Mouse (Mus musculus) stomach, postnatal 0 days (tissue): ENCODE data around the gene Prelp. TPM values are rescaled to one million over a fixed set of nuclear protein-coding genes. Genes with fewer than 3 reads are reported as not detected.
A peak's percentile ranks its signal among the peaks of the same experiment; 100 is the strongest.

Experiments
- ATAC-seq: fragments of 200-750 bp; cut with Nextera tagmentation; 2 replicates; pipeline ENCODE4 v1.8.0; 2017; ENCODE audit not compliant: low FRiP score, low TSS enrichment
- DNase-seq: peaks from one replicate; pipeline ENCODE4 v3.0.0-alpha.2; 2016; ENCODE audit warnings: low spot score
- H3K27ac ChIP-seq: fragments of 300-500 bp; sonication (generic); replicated peaks from 2 replicates; pipeline ENCODE4 v1.5.1; 2014; ENCODE audit warnings: mild to moderate bottlenecking, control low read depth
- H3K27me3 ChIP-seq: fragments of 300-500 bp; sonication (generic); 2 replicates; pipeline ENCODE4 v1.6.1; 2014; ENCODE audit warnings: low read length; ENCODE audit not compliant: control insufficient read depth, insufficient read depth
- H3K36me3 ChIP-seq: fragments of 300-500 bp; sonication (generic); 2 replicates; pipeline ENCODE4 v1.6.1; 2014; ENCODE audit warnings: low read length, mixed read lengths; ENCODE audit not compliant: control insufficient read depth, insufficient read depth
- H3K4me1 ChIP-seq: fragments of 300-500 bp; sonication (generic); replicated peaks from 2 replicates; pipeline ENCODE4 v1.6.1; 2014; ENCODE audit warnings: antibody characterized with exemption; ENCODE audit not compliant: control insufficient read depth, insufficient read depth
- H3K4me2 ChIP-seq: fragments of 300-500 bp; sonication (generic); replicated peaks from 2 replicates; pipeline ENCODE4 v1.6.1; 2014; ENCODE audit warnings: low read depth, mild to moderate bottlenecking, control low read depth, moderate library complexity
- H3K4me3 ChIP-seq: fragments of 300-500 bp; sonication (generic); 2 replicates; pipeline ENCODE4 v1.5.1; 2014; ENCODE audit warnings: low read depth, low read length, control low read depth
- H3K9ac ChIP-seq: fragments of 300-500 bp; sonication (generic); 2 replicates; pipeline ENCODE4 v1.6.1; 2014; ENCODE audit warnings: mild to moderate bottlenecking, low read length, control low read depth, mixed read lengths
- H3K9me3 ChIP-seq: fragments of 300-500 bp; sonication (generic); 2 replicates; pipeline ENCODE4 v1.6.1; 2016; ENCODE audit warnings: low read length; ENCODE audit not compliant: control insufficient read depth
- CTCF ChIP-seq: IDR thresholded peaks from 2 replicates; pipeline ENCODE4 v1.5.1; 2016; ENCODE audit warnings: antibody characterized with exemption, low read depth, mild to moderate bottlenecking, moderate library complexity
- EP300 ChIP-seq: optimal IDR thresholded peaks from 2 replicates; pipeline ENCODE3; 2016; ENCODE audit warnings: antibody characterized with exemption
- WGBS: fragments of 180-500 bp; shearing (Covaris S2); extraction: QIAGEN DNeasy Blood & Tissue Kit; methylation state at CpG from one replicate; pipeline ENCODE4 v1.1.7; 2014; 5-methylcytosine and 5-hydroxymethylcytosine counted together
- polyA plus RNA-seq: library from polyadenylated mRNA; unstranded; fragments of >200 nt; fragmentation: Nextera tagmentation; extraction: Ambion mirVana; gene quantifications from 2 replicates; pipeline ENCODE4 v1.2.1, GENCODE M21; 2015

Gene Prelp
- polyA plus RNA-seq, 1 experiment from 2014 or later: 4.7 TPM

DNA sequence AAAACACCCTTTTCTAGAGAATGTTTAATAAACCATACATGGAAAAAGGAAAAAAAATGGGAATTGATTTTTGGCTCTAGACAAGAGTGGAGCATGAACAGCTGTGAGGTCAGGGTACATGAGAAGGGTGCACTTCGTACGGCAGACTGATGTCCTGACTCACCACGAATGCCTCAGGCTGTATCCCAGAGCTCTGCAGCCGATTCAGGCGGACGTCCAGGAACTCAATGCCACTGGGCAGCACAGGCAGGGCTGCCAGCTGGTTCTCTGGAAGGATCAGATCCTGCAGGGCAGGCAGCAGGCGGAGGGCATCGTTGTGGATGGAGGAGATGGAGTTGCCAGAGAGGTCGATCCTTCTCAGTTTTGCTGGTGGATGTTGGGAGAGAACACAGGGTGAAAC lies 20.4 kb downstream of the Prelp start:
- H3K9me3 ChIP-seq: no peaks in the 10 kb centered on the region
- no peak overlapping the region for H3K27ac ChIP-seq
- TF ChIP-seq EP300 (no peak), CTCF (no peak)
- H3K9ac ChIP-seq: no peak overlapping the region
- H3K36me3 ChIP-seq: no peaks in the 10 kb centered on the region
- DNase-seq: no peak
- no peaks in the 10 kb centered on the region for H3K27me3 ChIP-seq
- WGBS: 57% methylated on average over 9 of the region's 9 CpGs
- H3K4me2 ChIP-seq: no peak overlapping the region
- H3K4me1 ChIP-seq: no peaks in the 10 kb centered on the region
- ATAC-seq: no peak
- no peak overlapping the region for H3K4me3 ChIP-seq

DNA sequence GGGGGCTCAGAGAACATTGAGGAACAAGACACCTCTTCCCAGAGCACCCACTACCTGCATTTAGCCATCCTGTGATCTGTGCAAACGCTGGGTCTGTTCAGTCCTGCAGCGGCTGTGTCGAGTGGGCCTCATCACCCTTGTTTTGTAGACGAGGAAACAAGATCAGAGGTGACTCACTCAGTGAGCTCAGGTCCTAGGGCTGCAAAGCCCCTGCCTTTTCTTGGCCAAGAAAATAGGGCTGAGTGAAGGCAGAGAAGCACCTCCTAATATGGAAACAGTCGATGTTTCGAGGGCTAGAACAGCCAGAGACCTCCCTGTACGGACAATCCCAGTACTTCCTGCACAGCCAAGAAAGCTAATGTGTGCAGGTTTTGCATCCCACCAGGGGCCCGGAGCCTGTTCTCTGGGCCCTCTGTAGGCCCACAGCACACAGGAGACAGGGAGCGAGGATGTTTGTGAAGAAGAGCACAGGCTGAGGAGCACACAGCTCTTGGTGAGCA lies 22.1 kb downstream of the Prelp start:
- Histone ChIP-seq H3K4me1 (no peaks in the 10 kb centered on the region), H3K27ac (peak overlapping the region; percentile 91), H3K4me3 (no peak overlapping the region), H3K36me3 (no peaks in the 10 kb centered on the region), H3K9ac (peak overlapping the region; percentile 35; the same call in 1 of the 2 replicates), H3K27me3 (no peaks in the 10 kb centered on the region), H3K9me3 (no peaks in the 10 kb centered on the region), H3K4me2 (peak overlapping the region; percentile 31; the same call in 1 of the 2 replicates)
- no peak for TF ChIP-seq EP300
- TF ChIP-seq CTCF: no peak
- 37% methylated on average over 9 of the region's 9 CpGs for WGBS
- DNase-seq: no peak
- peak; percentile 59; the same call in 1 of the 2 replicates for ATAC-seq

DNA sequence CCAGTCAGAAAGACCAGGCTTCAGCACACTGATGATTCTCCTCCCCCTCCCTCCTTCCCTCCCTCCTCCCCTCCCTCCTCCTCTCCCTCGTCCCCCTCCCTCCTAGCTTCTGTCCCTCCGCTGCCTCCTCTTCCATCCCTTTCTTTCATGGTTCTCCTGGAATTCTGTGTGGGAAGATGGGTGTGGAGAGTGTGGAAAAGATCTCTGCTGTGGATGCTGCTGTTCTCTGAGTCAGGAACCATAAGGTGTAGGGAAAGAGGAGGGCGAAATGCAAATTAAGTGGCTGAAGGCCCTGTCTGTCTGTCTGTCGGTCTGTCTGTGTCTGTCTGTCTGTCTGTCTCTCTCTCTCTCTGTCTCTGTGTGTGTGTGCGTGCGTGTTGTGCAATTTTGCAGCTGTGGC lies 23.9 kb downstream of the Prelp start:
- H3K9ac ChIP-seq: no peak overlapping the region
- no peak for ATAC-seq
- no peak for TF ChIP-seq EP300
- TF ChIP-seq CTCF: no peak
- peaks cover 3% of the 10 kb centered on the region; the same call in 1 of the 2 replicates for H3K4me1 ChIP-seq
- WGBS: 75% methylated on average over 6 of the region's 6 CpGs
- peak overlapping the region; percentile 91; the same call in 1 of the 2 replicates for H3K27ac ChIP-seq
- no peak overlapping the region for H3K4me2 ChIP-seq
- H3K36me3 ChIP-seq: no peaks in the 10 kb centered on the region
- no peak for DNase-seq
- H3K27me3 ChIP-seq: no peaks in the 10 kb centered on the region
- H3K4me3 ChIP-seq: no peak overlapping the region
- no peaks in the 10 kb centered on the region for H3K9me3 ChIP-seq

DNA sequence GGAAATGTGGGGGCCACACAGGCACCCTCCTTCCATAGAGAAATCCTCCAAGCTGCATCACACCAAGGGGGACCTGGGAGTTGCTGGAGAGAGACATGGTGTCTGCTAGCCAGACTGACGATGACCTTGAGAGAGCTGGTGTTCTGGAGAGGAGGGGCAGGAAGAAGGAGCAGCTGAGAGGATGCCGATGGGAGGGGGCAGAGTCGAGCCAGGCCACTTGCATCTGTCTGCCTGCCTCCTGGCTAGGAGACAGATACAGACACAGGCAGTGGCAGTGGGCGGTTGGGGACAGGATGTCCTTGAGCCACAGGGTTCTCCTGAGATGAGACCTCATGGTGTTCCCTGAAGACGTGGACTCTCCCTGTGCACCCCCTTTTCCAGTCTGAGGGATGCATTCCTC lies 29.7 kb downstream of the Prelp start:
- Histone ChIP-seq H3K4me1 (peaks cover 7% of the 10 kb centered on the region), H3K4me2 (0 out of 2 replicates have a peak overlapping the region, but pooled peaks have one; percentile 1), H3K9ac (no peak overlapping the region), H3K27ac (no peak overlapping the region), H3K9me3 (no peaks in the 10 kb centered on the region), H3K36me3 (no peaks in the 10 kb centered on the region), H3K27me3 (no peaks in the 10 kb centered on the region), H3K4me3 (no peak overlapping the region)
- 42% methylated on average over 5 of the region's 5 CpGs for WGBS
- TF ChIP-seq EP300 (no peak), CTCF (no peak)
- DNase-seq (no peak), ATAC-seq (no peak)

DNA sequence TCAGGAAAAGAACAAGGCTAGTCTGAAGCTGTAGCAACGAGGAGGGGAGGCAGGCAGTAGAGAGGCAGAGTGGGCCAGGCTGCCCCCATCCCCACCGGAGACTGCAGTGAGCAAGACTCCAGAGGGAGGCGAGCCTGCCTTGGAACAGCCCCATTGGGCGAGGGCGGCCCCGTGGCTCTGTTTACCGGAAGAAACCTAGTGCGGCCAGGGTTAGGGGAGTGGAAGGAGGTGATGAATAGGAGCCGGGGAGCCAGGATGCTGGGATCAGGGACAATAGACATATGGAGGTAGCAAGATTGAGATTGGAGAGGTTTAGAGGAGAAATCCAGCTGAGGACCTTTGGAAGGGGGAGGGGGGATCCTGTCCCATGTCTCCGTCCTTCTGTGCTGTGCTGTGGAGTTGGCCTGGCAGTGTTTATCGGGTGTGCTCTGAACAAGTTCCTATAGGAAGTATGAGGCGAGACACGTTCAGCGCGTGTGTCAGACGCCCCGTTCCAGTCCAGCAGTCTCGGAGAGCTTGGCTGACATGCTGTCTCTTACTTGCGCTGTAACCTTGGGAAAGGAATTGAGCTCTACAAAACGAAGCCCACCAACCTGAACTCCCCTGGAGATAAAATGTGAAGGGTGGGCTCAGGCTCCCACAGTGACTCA lies 31.1 kb downstream of the Prelp start:
- peak overlapping the region; percentile 27 for H3K9ac ChIP-seq
- peak overlapping the region; percentile 41 for H3K4me2 ChIP-seq
- peak; percentile 56 for DNase-seq
- WGBS: 16% methylated on average over 20 of the region's 20 CpGs
- TF ChIP-seq EP300: no peak
- no peak for TF ChIP-seq CTCF
- no peaks in the 10 kb centered on the region for H3K27me3 ChIP-seq
- peak; percentile 36 for ATAC-seq
- H3K9me3 ChIP-seq: no peaks in the 10 kb centered on the region
- no peak overlapping the region for H3K4me3 ChIP-seq
- H3K36me3 ChIP-seq: no peaks in the 10 kb centered on the region
- no peak overlapping the region for H3K27ac ChIP-seq
- peaks cover 7% of the 10 kb centered on the region for H3K4me1 ChIP-seq

DNA sequence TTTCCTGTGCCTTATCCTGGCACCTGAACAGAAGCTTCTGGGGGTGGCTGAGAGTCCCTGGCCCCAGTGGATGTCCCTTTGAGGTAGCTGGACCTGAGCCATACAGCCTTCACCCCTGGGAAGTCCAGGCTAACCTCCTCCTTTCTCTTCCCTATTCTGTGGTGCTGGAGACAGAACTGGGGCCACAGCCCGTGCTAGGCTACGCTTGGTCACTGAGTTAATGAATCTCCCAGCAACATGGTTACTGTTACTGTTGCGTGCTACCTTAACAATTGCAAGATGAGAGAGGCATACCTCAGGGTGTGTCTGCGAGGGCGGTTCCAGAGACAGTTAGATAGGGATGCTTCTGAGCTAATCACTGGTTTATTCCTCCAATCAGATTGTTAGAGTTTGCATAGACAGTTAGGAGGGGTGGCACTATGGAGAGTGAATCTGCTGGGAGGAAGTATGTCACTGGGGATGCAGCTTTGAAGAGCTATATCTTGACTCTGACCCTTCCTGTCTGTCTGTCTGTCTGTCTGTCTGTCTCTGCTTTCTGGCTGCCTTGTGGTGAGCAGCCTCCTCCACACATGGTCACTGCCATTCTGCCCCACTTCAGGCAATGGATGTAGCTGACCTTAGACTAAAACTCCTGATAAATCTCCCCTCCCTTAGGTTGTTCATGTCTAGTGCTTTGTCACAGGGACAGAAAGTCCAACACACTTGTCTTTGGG lies 33.5 kb downstream of the Prelp start:
- Histone ChIP-seq H3K4me1 (peaks cover 4% of the 10 kb centered on the region), H3K36me3 (no peaks in the 10 kb centered on the region), H3K27me3 (no peaks in the 10 kb centered on the region), H3K9me3 (no peaks in the 10 kb centered on the region), H3K4me2 (no peak overlapping the region), H3K4me3 (no peak overlapping the region), H3K9ac (no peak overlapping the region), H3K27ac (no peak overlapping the region)
- WGBS: 86% methylated on average over 5 of the region's 5 CpGs
- TF ChIP-seq CTCF: no peak
- no peak for TF ChIP-seq EP300
- ATAC-seq (no peak), DNase-seq (no peak)
